Mouse (Mus musculus) heart, embryonic 13.5 days (tissue): ENCODE data around the gene Kcnc2. TPM values are rescaled to one million over a fixed set of nuclear protein-coding genes. Genes with fewer than 3 reads are reported as not detected.

Experiments used
- ATAC-seq: fragments of 200-750 bp; cut with Nextera tagmentation; 2 replicates; pipeline ENCODE4 v1.8.0; 2017; ENCODE audit warnings: moderate TSS enrichment; ENCODE audit not compliant: insufficient number of reproducible peaks, low FRiP score, low TSS enrichment; ENCODE audit errors: extremely low read depth
- H3K27ac ChIP-seq: fragments of 300-500 bp; sonication (generic); replicated peaks from 2 replicates; pipeline ENCODE4 v1.5.1; 2015; ENCODE audit warnings: moderate library complexity, mild to moderate bottlenecking, inconsistent platforms
- H3K27me3 ChIP-seq: fragments of 300-500 bp; sonication (generic); replicated peaks from 2 replicates; pipeline ENCODE4 v1.6.1; 2015; ENCODE audit warnings: mild to moderate bottlenecking, inconsistent platforms
- H3K36me3 ChIP-seq: fragments of 300-500 bp; sonication (generic); 2 replicates; pipeline ENCODE4 v1.6.1; 2015; ENCODE audit warnings: mild to moderate bottlenecking, inconsistent platforms
- H3K4me1 ChIP-seq: fragments of 300-500 bp; sonication (generic); 2 replicates; pipeline ENCODE4 v1.6.1; 2015; ENCODE audit warnings: inconsistent platforms
- H3K4me2 ChIP-seq: fragments of 300-500 bp; sonication (generic); 2 replicates; pipeline ENCODE4 v1.6.1; 2015; ENCODE audit warnings: inconsistent platforms, mild to moderate bottlenecking, moderate library complexity
- H3K4me3 ChIP-seq: fragments of 300-500 bp; sonication (generic); 2 replicates; pipeline ENCODE4 v1.5.1; 2015; ENCODE audit warnings: moderate library complexity, mild to moderate bottlenecking, inconsistent platforms
- H3K9ac ChIP-seq: fragments of 300-500 bp; sonication (generic); 2 replicates; pipeline ENCODE4 v1.6.1; 2015; ENCODE audit warnings: inconsistent platforms, mild to moderate bottlenecking, moderate library complexity
- H3K9me3 ChIP-seq: fragments of 300-500 bp; sonication (generic); 2 replicates; pipeline ENCODE4 v1.6.1; 2016; ENCODE audit warnings: inconsistent platforms
- WGBS: fragments of 180-500 bp; shearing (Covaris S2); methylation state at CpG from one replicate; pipeline ENCODE4 v1.1.7; 2015; ENCODE audit warnings: mixed read lengths; 5-methylcytosine and 5-hydroxymethylcytosine counted together
- polyA plus RNA-seq: library from polyadenylated mRNA; unstranded; fragments of >200 nt; fragmentation: Nextera tagmentation; extraction: Ambion mirVana; gene quantifications from 2 replicates; pipeline ENCODE4 v1.2.1, GENCODE M21; 2015

The Kcnc2 gene
- polyA plus RNA-seq, 1 experiment from 2014 or later = 1.1 TPM

GRCm38 (mm10) chr10:112484387-112485105 lies 213.6 kb downstream of the Kcnc2 start:
- H3K27me3 ChIP-seq = no peaks in the 10 kb centered on the region
- no peak overlapping the region for H3K4me2 ChIP-seq
- no peak overlapping the region for H3K27ac ChIP-seq
- H3K4me3 ChIP-seq = no peak overlapping the region
- H3K4me1 ChIP-seq = no peaks in the 10 kb centered on the region
- WGBS = 73% methylated on average over 11 of the region's 11 CpGs
- ATAC-seq = no peak
- H3K9me3 ChIP-seq = no peaks in the 10 kb centered on the region
- no peak overlapping the region for H3K9ac ChIP-seq
- no peaks in the 10 kb centered on the region for H3K36me3 ChIP-seq

- no peak for ATAC-seq
These were observed 214.9 kb downstream of the Kcnc2 start for GRCm38 (mm10) chr10:112485819-112486218.

GRCm38 (mm10) chr10:112488751-112489150 lies 217.8 kb downstream of the Kcnc2 start:
- Histone ChIP-seq H3K4me2 (no peak overlapping the region), H3K27ac (no peak overlapping the region), H3K36me3 (no peaks in the 10 kb centered on the region), H3K27me3 (no peaks in the 10 kb centered on the region), H3K9ac (no peak overlapping the region), H3K9me3 (peaks cover 4% of the 10 kb centered on the region; the same call in 1 of the 2 replicates), H3K4me1 (no peaks in the 10 kb centered on the region), H3K4me3 (no peak overlapping the region)
- 70% methylated on average over 4 of the region's 4 CpGs for WGBS
- ATAC-seq = no peak

More at GRCm38 (mm10) chr10:112485819-112486218, 214.9 kb downstream of the Kcnc2 start:
- Histone ChIP-seq H3K9me3 (no peaks in the 10 kb centered on the region), H3K9ac (no peak overlapping the region), H3K27me3 (no peaks in the 10 kb centered on the region), H3K4me2 (no peak overlapping the region), H3K27ac (no peak overlapping the region), H3K4me1 (no peaks in the 10 kb centered on the region), H3K36me3 (no peaks in the 10 kb centered on the region), H3K4me3 (no peak overlapping the region)

Other genes starting within 250 kb of the Kcnc2 start
- not detected in 2 replicates for gene Glipr1l1, start 210.9 kb upstream of the Kcnc2 start, polyA plus RNA-seq
- gene Glipr1l2, start 187.8 kb upstream of the Kcnc2 start, polyA plus RNA-seq = not detected in 2 replicates
- gene Glipr1l3, start 110.8 kb upstream of the Kcnc2 start, polyA plus RNA-seq = not detected in 2 replicates
- gene Caps2, start 107.5 kb upstream of the Kcnc2 start, polyA plus RNA-seq = 0.06 and 0.24 TPM in 2 replicates